Comparison of ENCODE assay signal across 8 mouse cellular contexts in genomic region chr14:48121529-48122517, GRCm38 (mm10). TPM values are rescaled to one million over a fixed set of nuclear protein-coding genes. Genes with fewer than 3 reads are reported as not detected.
DNase-seq lines count a peak whose midpoint lies in the region; ATAC-seq and TF ChIP-seq lines count a peak whose summit lies in the region.

No protein-coding gene starts in this region.

- H3K9ac ChIP-seq in ES-E14 (ENCODE audit: insufficient read depth, low read depth, low read length, poor library complexity, severe bottlenecking), result peak overlapping the region; percentile 78
- peak overlapping the region; percentile 90 for H3K9ac ChIP-seq in forebrain, embryonic 13.5 days
- peak overlapping the region; percentile 75 for H3K9ac ChIP-seq in intestine, embryonic 16.5 days (ENCODE audit: low read depth, low read length)

- H3K4me2 ChIP-seq in forebrain, embryonic 13.5 days, result peak overlapping the region; percentile 77
- H3K4me2 ChIP-seq in intestine, embryonic 16.5 days (ENCODE audit: low read depth, low read length), result peak overlapping the region; percentile 84

- DNase-seq in adrenal gland, postnatal 10 days, result peak; percentile 45
- DNase-seq in adrenal gland, adult 2 months, result no peak
- DNase-seq in ES-E14 (ENCODE audit: low read depth, low spot score), result no peak
- DNase-seq in thymus, adult 18-20 months, result no peak
- DNase-seq in urinary bladder, postnatal 36 days (ENCODE audit: low spot score in 2 of 2), result no peak

- 0 out of 2 replicates have a peak, but pooled peaks cover 5% of the 10 kb centered on the region for H3K27me3 ChIP-seq in forebrain, embryonic 13.5 days
- no peaks in the 10 kb centered on the region for H3K27me3 ChIP-seq in intestine, embryonic 16.5 days (replicated peaks; ENCODE audit: control insufficient read depth, insufficient read depth, low read length)
- peaks cover 60% of the 10 kb centered on the region for H3K27me3 ChIP-seq in megakaryocyte, embryonic 14.5 days (replicated peaks)

- no peaks in the 10 kb centered on the region for H3K36me3 ChIP-seq in ES-E14 (ENCODE audit: control insufficient read depth, insufficient read depth, low read length, poor library complexity, severe bottlenecking)
- H3K36me3 ChIP-seq in forebrain, embryonic 13.5 days (ENCODE audit: poor library complexity, severe bottlenecking), result no peaks in the 10 kb centered on the region
- no peaks in the 10 kb centered on the region for H3K36me3 ChIP-seq in intestine, embryonic 16.5 days (ENCODE audit: control insufficient read depth, insufficient read depth, low read length)
- H3K36me3 ChIP-seq in megakaryocyte, embryonic 14.5 days (replicated peaks; ENCODE audit: low read length), result no peaks in the 10 kb centered on the region

- ATAC-seq in forebrain, embryonic 13.5 days, result peak; percentile 28
- ATAC-seq in intestine, embryonic 16.5 days, result peak; percentile 34

- H3K27ac ChIP-seq in ES-E14 (ENCODE audit: insufficient read depth, low read depth, low read length, poor library complexity, severe bottlenecking), result no peak overlapping the region
- H3K27ac ChIP-seq in forebrain, embryonic 13.5 days, result peak overlapping the region; percentile 85
- H3K27ac ChIP-seq in intestine, embryonic 16.5 days (ENCODE audit: low read length), result peak overlapping the region; percentile 78

- WGBS in forebrain, embryonic 13.5 days, result under 1% methylated on average over 32 of the region's 32 CpGs
- WGBS in intestine, embryonic 16.5 days, result under 1% methylated on average over 32 of the region's 32 CpGs

- peaks cover 0 to 9% of the 10 kb centered on the region in 2 experiments; a peak in 2 of 4 replicates for H3K4me1 ChIP-seq in ES-E14 (ENCODE audit: control insufficient read depth in 2 of 2, insufficient read depth in 2 of 2, low read length in 2 of 2, poor library complexity in 1 of 2)
- peaks cover 66% of the 10 kb centered on the region for H3K4me1 ChIP-seq in forebrain, embryonic 13.5 days
- peaks cover 9% of the 10 kb centered on the region; the same call in 1 of the 2 replicates for H3K4me1 ChIP-seq in intestine, embryonic 16.5 days (ENCODE audit: control insufficient read depth, insufficient read depth, low read length)
- peaks cover 15% of the 10 kb centered on the region for H3K4me1 ChIP-seq in megakaryocyte, embryonic 14.5 days

- H3K9me3 ChIP-seq in ES-E14 (ENCODE audit: control insufficient read depth, insufficient read depth, low read depth, low read length), result no peaks in the 10 kb centered on the region
- no peaks in the 10 kb centered on the region for H3K9me3 ChIP-seq in forebrain, embryonic 13.5 days (replicated peaks)
- H3K9me3 ChIP-seq in intestine, embryonic 16.5 days (ENCODE audit: control insufficient read depth, low read length), result no peaks in the 10 kb centered on the region
- no peaks in the 10 kb centered on the region for H3K9me3 ChIP-seq in megakaryocyte, embryonic 14.5 days

- H3K4me3 ChIP-seq in ES-E14 (ENCODE audit: insufficient read depth in 1 of 2, low read depth in 1 of 2, low read length in 2 of 2, poor library complexity in 1 of 2, severe bottlenecking in 1 of 2), result peak overlapping the region; percentile 89 to 99
- H3K4me3 ChIP-seq in forebrain, embryonic 13.5 days, result peak overlapping the region; percentile 85
- peak overlapping the region; percentile 84 for H3K4me3 ChIP-seq in intestine, embryonic 16.5 days (ENCODE audit: low read length)
- peak overlapping the region; percentile 91 for H3K4me3 ChIP-seq in megakaryocyte, embryonic 14.5 days (replicated peaks)

- in situ Hi-C loops in ES-E14 (cut with MboI; ENCODE audit: low sequenced_read_pairs in 2 of 2, unreplicated experiment in 2 of 2), result no loop called here

TF ChIP-seq in ES-E14, 5 proteins besides CTCF, POLR2A, EP300 and RAD21:
- no peak for TF ChIP-seq HCFC1 (IDR thresholded peaks at IDR 0.05; ENCODE audit: borderline replicate concordance, insufficient read depth, low read length)

RNA-seq across cellular contexts. Expression of gene Peli2, which starts 1.2 kb away (rescaled TPM):
- 10 to 100 TPM; 23.9 to 29.1 TPM for total RNA-seq in adrenal gland, postnatal 10 days (2021)
- 10 to 100 TPM; 26.6 to 30.2 TPM for total RNA-seq in adrenal gland, adult 2 months (2021)
- polyA plus RNA-seq in adrenal gland, adult 2 months (2012; rRNA removed), result 7.5 and 8.1 TPM in 2 replicates
- total RNA-seq in ES-E14 (2012; rRNA removed), result 1.6 and 6.9 TPM in 2 replicates
- 8.4 and 8.5 TPM in 2 replicates for polyA plus RNA-seq in forebrain, embryonic 13.5 days (2015; fragmentation: Nextera tagmentation; extraction: Ambion mirVana)
- polyA plus RNA-seq in intestine, embryonic 16.5 days (2015; fragmentation: Nextera tagmentation; extraction: Ambion mirVana), result 3.5 and 3.7 TPM in 2 replicates
- polyA plus RNA-seq in megakaryocyte, embryonic 14.5 days (2012; ENCODE audit: insufficient read depth, low replicate concordance), result 2.8 TPM in 1 of 2 replicates, not detected in the other
